Mouse (Mus musculus) natural killer cell, adult 2 months (primary cell): ENCODE results near the gene Eef1a2.

Experiments
- DNase-seq, 2 experiments: peaks; one replicate each; pipeline ENCODE4 v3.0.0; 2022; ENCODE audit warnings: low spot score in 2 of 2

The Eef1a2 gene

DNA sequence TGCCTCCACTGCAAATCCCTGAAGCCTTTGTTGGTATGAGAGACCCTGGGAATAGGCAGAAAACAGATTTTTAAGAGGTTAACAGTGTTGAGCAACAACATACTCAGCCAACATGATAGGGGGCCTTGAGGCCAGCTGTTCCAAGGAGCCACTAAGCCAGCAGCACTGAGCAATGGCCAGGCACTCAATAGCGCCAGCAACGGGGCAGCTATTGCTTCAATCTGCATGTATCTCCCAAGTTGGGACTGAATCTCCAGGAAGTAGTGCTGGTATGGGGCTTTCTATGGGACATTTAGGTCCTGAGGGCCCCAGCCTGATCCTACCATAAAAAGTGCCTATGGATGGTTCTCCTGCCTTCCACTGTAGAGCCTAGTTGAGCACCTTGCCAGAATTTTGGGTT is 1.7 kb upstream of the Eef1a2 start:
- DNase-seq = no peak

DNA sequence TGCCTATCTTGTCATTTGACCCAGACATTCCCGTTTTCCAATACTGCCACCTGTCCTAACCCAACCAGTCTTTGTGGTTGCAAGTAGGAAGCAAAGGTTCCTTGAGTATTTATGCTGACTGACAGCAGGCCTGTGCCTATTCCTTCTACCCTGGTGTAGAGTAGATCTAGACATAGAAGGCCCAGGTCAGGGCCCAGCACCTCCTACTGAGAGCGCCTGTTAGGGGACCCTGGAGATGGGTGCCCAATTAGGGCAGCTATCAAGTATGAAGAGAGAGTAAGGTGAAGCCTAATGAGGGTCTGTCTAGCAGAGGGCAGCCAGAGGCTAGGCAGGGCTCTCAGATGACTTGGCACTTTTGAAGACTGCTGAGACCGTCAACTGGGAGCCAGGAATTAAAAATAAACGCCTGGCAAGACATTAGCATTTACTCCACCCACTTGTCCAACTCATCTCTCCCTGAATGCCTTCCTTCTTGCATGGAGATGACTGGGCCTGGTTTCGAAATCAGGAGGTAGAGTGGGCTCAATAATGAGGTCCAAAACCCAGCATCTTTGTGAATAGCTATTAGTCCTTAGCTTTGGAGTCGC is 995 bp upstream of the Eef1a2 start:
- no peak for DNase-seq

DNA sequence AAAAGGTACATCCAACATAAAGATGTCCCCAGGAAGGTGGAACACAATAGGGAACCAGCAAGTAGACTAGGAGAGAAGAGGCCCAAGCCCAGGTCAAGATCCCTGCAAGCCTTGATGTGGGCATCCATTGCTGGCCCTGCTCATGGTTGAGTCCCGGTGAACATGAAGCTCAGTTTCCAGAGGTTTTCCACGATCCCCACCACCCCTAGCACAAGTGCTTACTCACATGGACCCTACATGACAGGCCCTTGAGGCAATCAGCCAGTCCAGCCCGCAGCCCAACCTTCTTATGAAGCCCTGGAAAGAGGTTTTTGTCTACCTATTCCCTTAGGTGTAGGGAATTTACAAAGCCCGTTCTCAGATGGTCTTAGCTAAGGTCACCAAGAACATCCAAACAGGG is 366 bp upstream of the Eef1a2 start:
- no peak for DNase-seq

DNA sequence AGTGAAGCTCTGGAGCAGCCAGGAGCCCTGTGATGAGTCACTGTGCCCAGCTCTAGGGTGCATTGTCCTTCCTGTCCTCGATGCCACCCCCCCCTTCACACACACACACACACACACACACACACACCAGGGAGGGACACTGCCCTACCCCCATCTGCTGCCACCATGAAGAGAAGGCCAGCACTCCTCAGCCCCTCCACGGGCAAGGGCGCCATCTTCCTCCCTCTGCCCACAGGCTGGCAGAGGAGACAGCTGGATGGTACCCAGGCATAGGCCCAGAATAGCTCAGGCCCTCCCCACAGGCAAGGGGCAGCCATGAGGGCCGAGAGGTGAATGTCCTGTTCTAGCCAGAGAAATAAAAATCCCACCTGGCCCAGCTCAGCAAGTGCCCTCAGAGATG is 1.0 kb downstream of the Eef1a2 start:
- no peak for DNase-seq

DNA sequence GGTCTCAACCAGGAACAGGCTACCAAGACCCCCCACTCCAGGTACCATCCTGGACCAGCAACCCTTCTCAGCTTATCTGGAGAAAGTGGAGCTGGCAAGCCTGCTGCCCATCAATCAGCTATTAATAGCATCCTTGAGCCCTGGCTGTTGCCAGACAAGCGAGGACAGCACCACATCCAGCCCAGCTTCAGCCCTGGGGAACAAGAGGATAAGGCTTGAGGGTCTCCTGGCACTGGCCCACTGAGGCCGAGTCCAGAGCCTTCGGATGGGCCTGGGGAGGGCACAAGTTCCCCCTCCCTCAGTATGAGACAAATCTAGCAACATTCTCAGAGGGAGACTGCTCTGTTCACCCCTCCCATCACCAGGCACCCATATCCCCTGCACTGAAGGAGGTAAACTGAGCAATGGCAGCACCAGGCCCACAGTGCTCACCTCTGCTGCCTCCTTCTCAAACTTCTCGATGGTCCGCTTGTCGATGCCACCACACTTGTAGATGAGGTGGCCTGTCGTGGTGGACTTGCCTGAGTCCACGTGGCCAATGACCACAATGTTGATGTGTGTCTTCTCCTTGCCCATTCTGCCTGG is 1.9 kb downstream of the Eef1a2 start:
- DNase-seq = no peak

DNA sequence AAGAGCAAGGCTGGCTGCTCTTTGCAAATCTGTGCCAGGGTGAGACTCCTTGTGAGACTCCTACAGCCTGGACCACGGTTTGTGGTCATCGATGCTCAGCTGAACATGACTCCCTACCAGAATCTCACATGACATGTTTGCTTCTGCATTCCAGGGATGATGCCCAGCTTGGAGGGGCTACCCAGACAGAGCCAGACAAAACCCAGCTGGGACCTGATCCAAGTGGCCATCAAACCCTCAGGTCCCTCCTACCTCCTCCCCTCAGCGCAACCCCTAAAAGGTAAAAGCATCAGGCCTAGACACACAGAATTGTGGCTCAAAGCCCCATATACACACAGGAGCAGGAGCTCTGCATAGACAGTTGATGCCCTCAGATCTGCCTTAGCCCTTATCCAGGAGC is 2.5 kb downstream of the Eef1a2 start:
- DNase-seq = no peak

DNA sequence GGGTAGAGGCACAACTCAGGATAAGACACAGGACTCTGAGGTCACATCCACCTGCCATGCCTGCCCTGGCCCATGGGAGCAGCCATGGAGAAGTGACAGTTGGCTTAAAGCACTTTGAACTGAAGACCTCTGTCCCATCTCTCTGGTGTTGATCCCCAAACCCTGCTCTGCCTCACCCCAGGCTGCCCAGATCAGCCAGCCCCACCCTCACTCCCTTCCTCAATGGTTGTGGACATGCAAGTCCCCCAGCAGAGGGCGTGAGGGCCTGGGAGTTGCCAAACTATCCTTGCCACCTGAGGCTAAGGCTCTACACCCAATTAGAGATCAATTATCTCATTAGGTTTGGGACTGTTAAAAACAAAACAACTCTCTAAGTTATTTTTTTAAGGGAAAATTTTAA is 3.0 kb downstream of the Eef1a2 start:
- DNase-seq = no peak

DNA sequence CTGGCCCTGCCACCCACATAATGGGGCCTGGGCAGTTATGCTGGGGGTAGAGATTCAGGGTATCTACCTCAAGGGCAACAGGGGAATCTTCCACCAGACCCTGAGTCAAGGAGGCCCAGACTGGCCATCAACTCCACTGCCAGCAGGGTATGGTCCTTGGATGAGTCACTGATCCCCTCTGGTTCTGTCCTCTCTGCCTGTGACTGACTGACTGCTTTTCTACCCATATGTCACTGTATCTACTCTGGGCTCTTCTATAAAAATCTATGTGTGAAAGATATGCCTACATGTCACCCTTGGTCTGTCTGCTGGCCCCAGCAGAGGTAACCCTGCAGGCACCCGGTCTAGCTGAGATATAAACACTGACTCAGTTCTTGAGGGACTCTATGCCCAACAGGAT is 3.7 kb downstream of the Eef1a2 start:
- DNase-seq = no peak

DNA sequence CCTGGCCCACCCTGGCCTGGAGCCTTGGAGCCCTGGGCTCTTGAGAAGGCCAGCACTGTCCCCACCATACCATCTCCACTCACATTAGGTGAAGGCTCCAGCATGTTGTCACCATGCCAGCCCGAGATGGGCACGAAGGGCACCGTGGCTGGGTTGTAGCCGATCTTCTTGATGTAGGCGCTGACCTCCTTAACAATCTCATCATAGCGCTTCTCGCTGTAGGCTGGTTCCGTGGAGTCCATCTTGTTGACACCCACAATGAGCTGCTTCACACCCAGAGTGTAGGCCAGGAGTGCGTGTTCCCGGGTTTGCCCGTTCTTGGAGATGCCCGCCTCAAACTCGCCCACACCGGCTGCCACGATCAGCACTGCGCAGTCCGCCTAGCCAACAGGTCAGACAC is 4.1 kb downstream of the Eef1a2 start:
- no peak for DNase-seq

DNA sequence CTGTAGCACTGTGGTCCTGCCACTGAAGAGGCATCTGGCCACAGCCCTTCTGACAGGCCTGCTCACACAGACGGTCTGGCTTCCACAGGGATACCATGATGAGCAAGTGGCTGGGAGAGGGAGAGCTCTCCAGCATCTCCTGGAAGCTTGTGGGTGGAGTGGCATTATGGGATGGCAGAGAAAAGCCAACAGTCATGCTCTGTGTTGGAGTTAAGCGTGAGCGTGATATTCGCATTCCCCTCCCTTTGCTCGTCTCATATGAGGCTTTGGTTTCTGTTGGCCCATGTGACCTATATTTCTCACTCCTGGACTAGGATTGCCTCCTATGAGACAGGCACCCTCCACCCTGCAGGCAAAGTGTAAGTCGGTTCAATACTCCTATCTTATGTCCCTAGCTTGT is 6.5 kb downstream of the Eef1a2 start:
- no peak for DNase-seq

DNA sequence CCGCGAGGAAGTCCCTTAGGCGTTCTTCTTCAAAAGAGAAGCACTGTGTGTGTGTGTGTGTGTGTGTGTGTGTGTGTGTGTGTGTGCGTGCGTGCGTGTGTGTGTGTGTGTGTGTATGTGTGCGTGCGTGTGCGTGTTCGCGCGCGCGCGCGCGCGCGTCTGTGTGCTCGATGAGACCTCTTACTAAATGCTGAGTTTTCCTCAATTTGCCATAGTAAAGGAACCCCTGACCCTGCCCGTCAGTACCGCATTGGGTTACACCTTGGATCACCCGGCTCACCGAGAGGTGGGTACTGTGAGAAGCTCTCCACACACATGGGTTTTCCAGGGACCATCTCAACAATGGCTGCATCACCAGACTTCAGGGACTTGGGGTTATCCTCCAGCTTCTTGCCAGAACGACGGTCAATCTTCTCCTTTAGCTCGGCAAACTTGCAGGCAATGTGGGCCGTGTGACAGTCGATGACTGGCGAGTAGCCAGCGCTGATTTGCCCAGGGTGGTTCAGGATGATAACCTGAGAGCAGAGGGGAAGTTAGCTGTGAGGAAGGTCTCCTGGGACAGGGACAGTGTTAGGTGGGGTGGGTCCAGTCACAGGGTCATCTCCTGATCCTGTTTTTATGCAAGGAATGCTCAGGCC is 8.4 kb downstream of the Eef1a2 start:
- no peak for DNase-seq

DNA sequence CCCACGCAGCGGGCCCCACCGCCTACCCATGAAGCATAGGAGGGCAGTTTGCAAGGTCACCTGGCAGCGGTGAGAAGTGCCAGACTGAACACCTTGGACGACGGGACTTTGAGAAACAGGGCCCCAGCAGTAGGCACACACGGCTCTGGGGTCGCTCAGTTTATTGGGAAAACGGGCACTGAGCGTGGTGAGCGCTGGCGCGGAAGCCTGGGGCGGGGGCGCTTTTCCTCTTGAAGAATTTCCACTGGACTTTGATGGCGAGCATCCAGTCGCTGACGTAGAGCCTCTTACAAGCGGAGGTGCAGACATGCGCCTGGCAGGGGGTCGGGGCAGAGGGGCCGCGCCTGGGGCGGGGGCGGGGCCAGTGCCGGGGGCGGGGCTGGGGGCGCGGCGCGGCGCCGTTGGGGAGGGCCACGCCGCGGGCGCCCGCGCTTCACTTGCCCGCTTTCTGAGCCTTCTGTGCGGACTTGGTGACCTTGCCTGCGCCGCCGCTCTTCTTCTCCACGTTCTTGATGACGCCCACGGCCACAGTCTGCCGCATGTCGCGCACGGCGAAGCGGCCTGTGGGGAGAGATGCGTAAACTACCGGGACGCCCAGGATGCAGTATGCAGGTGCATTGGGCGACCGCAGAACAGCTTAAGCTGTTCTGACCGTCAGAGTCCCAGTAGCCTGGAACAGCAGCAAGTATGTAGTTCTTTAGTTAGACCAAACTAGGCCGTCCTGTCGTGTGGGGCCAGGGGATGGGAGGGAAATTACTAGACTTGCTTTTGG is 9.1 kb downstream of the Eef1a2 start:
- no peak for DNase-seq

DNA sequence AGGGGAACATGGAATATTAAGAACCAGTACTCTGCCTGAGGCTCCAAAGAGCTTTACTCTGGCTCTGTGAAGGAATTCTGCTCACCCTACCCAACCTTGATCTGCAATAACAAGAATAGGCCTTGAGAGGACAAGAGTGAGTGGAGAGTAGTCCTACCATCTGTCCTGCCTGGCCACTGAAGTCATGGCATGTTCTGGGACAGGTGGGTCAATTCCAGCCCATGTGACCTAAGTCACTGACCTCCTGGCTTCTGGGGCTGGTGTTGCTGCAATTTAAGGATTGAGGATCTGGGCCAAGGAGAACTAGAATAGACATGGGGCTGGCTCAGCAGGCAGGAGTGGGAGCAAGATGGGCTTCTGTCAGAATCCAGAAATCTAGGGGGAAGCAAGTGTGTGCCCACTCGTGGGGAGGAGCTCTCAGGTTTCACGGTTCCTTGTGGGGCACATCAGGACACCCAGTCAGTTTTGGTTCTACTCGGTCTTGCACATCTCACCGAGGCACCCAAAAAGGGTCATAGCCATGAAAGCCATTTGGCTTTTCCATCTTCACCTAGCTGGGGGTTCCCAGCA is 9.8 kb downstream of the Eef1a2 start:
- no peak for DNase-seq

DNA sequence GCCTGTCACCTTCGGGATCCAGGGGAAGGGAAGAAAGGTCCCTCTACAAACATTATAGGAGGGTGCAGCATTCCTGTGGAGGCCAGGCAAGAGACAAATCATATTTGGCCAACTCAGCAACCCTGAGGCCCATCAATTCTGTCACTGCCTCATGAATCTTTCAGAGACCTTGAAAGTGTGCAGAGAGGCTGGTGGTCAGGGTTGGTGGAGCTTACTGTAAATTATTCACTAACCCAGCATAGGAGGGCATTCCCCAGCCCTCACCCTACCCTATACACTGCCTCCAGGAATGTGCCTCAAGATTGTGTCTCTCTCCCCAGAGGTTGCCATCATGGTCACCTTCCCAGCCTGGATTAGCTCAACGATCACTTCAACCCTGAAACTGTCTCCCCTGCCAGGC is 12.1 kb downstream of the Eef1a2 start:
- DNase-seq = no peak

DNA sequence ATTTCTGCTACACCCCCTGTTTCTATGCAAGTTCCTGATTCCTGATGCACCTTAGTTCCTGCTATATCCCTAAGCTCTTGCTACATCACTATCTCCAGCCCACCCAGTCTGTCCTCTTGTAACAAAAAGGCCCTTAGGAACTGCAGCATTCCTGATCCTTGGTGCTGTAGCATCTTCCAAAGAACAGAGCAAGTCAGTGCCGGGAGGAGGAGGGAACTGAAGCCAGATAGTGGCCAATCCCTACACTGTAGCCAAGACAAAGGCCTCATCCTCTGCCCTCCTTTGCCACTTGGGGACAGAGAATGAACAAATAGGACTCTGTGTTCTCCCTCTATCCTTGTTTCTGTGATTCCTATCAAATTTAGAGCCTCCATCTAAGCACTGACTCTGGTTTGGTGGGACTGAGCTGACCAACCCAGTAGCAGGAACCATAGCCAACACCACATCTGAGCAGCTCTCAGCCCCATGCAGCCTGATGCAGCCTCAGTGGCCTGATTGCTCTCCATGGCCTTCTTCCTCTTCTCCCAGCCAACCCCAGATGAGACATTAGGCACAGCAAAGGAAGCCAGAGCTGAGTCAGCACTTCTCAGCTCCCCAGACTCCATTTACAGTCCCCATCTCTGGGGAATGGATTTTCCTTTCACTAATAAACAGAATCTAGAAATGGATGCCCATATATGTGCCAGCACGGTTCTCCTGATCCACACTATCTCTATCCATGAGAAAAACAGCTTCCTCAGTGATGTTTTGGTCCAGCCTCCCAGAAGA is 13.1 kb downstream of the Eef1a2 start:
- no peak for DNase-seq

DNA sequence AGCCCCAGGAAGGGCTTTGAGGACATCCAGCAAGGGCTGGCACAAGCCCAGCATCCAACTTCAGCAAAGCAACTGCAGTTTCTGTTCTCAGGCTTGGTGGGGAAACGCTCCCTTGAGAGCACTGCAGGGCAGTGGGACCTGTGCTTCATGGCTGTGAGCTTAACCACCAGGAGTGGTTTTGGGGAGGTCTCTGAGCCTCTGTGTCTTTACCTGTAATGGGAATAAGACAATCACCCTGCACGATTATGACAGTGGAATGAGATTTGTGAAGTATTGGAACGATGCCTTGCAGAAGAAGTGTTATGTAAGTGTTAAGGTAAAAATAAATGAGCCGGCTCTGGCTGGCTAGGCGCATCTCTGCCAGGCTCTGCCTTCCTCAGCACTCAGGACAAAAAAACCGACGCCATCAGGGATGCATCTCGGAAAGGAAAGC is 14.1 kb downstream of the Eef1a2 start:
- DNase-seq = no peak

DNA sequence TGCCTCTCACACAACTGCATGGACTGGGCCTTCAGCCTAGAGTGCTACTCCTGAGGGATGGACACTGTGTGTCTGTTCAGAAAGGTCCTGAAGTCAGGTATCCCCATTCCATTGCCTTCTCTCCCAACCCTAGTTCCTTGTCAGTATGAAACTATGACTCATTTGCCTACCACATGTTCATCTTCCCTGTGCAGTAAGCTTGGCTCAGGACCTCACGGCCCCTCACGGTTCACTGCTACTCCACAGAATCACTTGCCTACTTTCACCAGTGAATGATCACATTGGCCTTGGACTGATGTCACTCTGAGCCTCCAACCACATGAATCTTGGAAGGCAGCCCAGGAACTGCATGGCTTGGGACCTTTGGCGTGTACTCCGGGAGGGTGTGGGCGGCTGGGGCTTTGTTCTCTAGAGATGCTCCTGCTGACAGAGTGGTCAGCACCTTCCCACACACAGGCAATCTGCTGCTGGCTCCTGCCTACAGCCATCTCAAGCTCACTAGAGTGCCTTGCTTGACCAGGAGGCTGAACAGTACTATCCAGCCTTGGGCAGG is 17.1 kb downstream of the Eef1a2 start:
- no peak for DNase-seq

DNA sequence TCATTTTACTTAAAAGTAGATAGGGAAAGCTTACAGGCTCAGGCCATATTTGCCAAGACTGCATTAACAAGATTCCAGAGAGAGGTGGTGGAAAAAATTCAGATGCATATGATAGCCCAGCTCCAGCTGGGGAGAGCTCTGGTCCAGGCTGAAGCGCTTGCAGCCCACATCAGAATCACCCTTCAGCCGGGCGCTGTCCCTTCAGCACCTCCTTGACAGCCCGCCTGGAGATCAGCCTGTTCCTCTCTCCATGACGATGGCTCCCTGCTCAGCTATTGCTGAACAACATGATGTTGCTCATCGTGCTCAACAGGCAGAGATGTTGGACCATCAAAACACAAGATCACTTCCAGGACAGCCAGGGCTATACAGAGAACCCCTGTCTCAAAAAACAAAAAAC is 19.9 kb downstream of the Eef1a2 start:
- DNase-seq = no peak

DNA sequence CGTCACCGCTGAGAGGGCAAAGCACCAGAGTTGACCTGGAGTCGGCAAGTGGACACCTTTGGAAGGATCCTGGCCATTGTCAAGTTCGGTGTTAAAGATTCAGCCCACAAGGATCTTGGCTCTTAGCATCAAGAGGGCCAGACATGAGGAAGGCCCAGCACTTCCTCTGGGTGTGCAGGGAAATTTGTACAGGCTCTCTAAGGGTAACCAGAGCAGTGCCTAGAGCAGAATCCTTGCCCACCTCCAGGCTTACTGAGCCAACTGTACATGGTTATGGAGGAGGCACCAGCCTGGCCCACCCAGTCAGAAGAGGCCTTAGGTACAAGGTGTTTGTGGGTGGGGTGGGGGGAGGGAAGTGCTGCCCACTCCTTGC is 21.4 kb downstream of the Eef1a2 start:
- DNase-seq = no peak

DNA sequence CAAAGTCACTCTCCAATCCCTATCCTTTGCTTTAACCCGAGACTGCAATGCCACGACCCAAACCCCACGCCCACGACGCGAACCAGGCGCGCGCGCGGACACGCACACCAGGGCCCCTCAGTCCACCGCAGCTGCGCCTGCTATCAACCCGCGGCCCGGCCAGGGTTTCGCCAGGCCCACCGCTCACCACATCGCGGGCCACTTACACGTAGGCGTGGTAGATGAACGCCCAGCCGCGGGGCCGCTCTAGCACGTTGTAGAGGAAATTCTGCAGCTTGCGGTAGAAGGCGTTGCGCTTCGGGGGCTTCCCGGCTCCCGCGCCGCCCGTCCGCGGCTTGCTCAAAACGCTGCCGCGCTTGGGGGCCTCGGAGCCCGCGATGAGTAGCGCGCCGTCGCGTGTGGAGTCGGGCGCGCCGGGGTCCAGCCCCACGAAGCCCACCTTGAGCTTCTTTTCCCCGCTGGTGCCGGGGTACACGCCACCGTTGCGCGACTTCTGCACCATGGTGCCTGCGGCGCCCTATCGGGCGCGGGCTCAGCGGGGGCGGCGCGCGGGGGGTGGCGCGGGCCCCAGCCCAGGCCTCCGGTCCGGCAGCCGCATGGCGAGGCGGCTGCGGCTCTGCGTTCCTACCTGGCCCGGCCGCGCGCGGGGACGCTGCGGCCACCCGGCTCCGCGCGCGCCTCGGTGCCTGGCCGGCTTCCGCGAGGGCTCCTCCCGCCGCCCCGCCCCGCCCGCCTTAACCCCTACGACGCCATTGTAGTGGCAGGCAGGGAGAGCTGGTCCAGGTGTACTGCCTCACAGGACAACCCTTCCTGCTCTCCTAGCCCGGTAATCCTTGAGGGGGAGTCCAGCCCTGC is 22.0 kb downstream of the Eef1a2 start, which contains the start of gene Kcnq2:
Gene Kcnq2, minus strand, starts transcription at position 710 of the 855 bp plus-strand sequence.
- DNase-seq = no peak
